Mouse (Mus musculus) left cerebral cortex, postnatal 4 days (tissue): ENCODE results near the gene A630023A22Rik. TPM values are rescaled to one million over a fixed set of nuclear protein-coding genes. Genes with fewer than 3 reads are reported as not detected.

Experiments
- total RNA-seq, 2 experiments: library from RNA; stranded (reverse); gene quantifications; 2 replicates each; pipeline ENCODE4 v1.2.3; 2021

Gene A630023A22Rik
- total RNA-seq, 2 experiments from 2014 or later, result not detected

Other genes starting within 250 kb of the A630023A22Rik start
- 1 to 10 TPM; 7.7 to 9.2 TPM for gene Gdf10, start 179.2 kb downstream of the A630023A22Rik start, total RNA-seq
- not detected for gene Gdf2, start 161.7 kb downstream of the A630023A22Rik start, total RNA-seq
- under 1 TPM in 1 of 2 experiments, not detected in 1; 0.08 TPM for gene Rbp3, start 148.8 kb downstream of the A630023A22Rik start, total RNA-seq
- 1 to 10 TPM; 2.3 to 2.9 TPM for gene Zfp488, start 124.0 kb downstream of the A630023A22Rik start, total RNA-seq
- gene Gm30083, start 87.6 kb downstream of the A630023A22Rik start, total RNA-seq, result not detected
- not detected for gene Gm5460, start 86.0 kb downstream of the A630023A22Rik start, total RNA-seq
- not detected for gene Antxrl, start 50.0 kb downstream of the A630023A22Rik start, total RNA-seq
- gene Anxa8, start 16.8 kb downstream of the A630023A22Rik start, total RNA-seq, result under 1 TPM; 0.42 to 0.52 TPM
- gene Npy4r, start 49.7 kb upstream of the A630023A22Rik start, total RNA-seq, result under 1 TPM in 1 of 2 experiments, not detected in 1; 0.16 TPM
- gene Gprin2, start 98.9 kb upstream of the A630023A22Rik start, total RNA-seq, result 10 to 100 TPM; 26.2 to 30.0 TPM
- 1 to 10 TPM; 1.2 to 1.5 TPM for gene Syt15, start 116.8 kb upstream of the A630023A22Rik start, total RNA-seq
- gene Shld2, start 207.7 kb upstream of the A630023A22Rik start, total RNA-seq, result 10 to 100 TPM in 1 of 2 experiments, 1 to 10 TPM in 1; 9.4 to 11.0 TPM
- 100 to 1,000 TPM; 299 TPM for gene Glud1, start 208.0 kb upstream of the A630023A22Rik start, total RNA-seq